Mouse (Mus musculus) stomach, postnatal 0 days (tissue): ENCODE results near the gene Tgm6. TPM values are rescaled to one million over a fixed set of nuclear protein-coding genes. Genes with fewer than 3 reads are reported as not detected.

Experiments
- ATAC-seq: fragments of 200-750 bp; cut with Nextera tagmentation; 2 replicates; pipeline ENCODE4 v1.8.0; 2017; ENCODE audit not compliant: low FRiP score, low TSS enrichment
- DNase-seq: peaks from one replicate; pipeline ENCODE4 v3.0.0-alpha.2; 2016; ENCODE audit warnings: low spot score
- H3K27ac ChIP-seq: fragments of 300-500 bp; sonication (generic); replicated peaks from 2 replicates; pipeline ENCODE4 v1.5.1; 2014; ENCODE audit warnings: mild to moderate bottlenecking, control low read depth
- H3K27me3 ChIP-seq: fragments of 300-500 bp; sonication (generic); 2 replicates; pipeline ENCODE4 v1.6.1; 2014; ENCODE audit warnings: low read length; ENCODE audit not compliant: control insufficient read depth, insufficient read depth
- H3K36me3 ChIP-seq: fragments of 300-500 bp; sonication (generic); 2 replicates; pipeline ENCODE4 v1.6.1; 2014; ENCODE audit warnings: low read length, mixed read lengths; ENCODE audit not compliant: control insufficient read depth, insufficient read depth
- H3K4me1 ChIP-seq: fragments of 300-500 bp; sonication (generic); replicated peaks from 2 replicates; pipeline ENCODE4 v1.6.1; 2014; ENCODE audit warnings: antibody characterized with exemption; ENCODE audit not compliant: control insufficient read depth, insufficient read depth
- H3K4me2 ChIP-seq: fragments of 300-500 bp; sonication (generic); replicated peaks from 2 replicates; pipeline ENCODE4 v1.6.1; 2014; ENCODE audit warnings: low read depth, mild to moderate bottlenecking, control low read depth, moderate library complexity
- H3K4me3 ChIP-seq: fragments of 300-500 bp; sonication (generic); 2 replicates; pipeline ENCODE4 v1.5.1; 2014; ENCODE audit warnings: low read depth, low read length, control low read depth
- H3K9ac ChIP-seq: fragments of 300-500 bp; sonication (generic); 2 replicates; pipeline ENCODE4 v1.6.1; 2014; ENCODE audit warnings: mild to moderate bottlenecking, low read length, control low read depth, mixed read lengths
- H3K9me3 ChIP-seq: fragments of 300-500 bp; sonication (generic); 2 replicates; pipeline ENCODE4 v1.6.1; 2016; ENCODE audit warnings: low read length; ENCODE audit not compliant: control insufficient read depth
- CTCF ChIP-seq: IDR thresholded peaks from 2 replicates; pipeline ENCODE4 v1.5.1; 2016; ENCODE audit warnings: antibody characterized with exemption, low read depth, mild to moderate bottlenecking, moderate library complexity
- EP300 ChIP-seq: optimal IDR thresholded peaks from 2 replicates; pipeline ENCODE3; 2016; ENCODE audit warnings: antibody characterized with exemption
- WGBS: fragments of 180-500 bp; shearing (Covaris S2); extraction: QIAGEN DNeasy Blood & Tissue Kit; methylation state at CpG from one replicate; pipeline ENCODE4 v1.1.7; 2014; 5-methylcytosine and 5-hydroxymethylcytosine counted together
- polyA plus RNA-seq: library from polyadenylated mRNA; unstranded; fragments of >200 nt; fragmentation: Nextera tagmentation; extraction: Ambion mirVana; gene quantifications from 2 replicates; pipeline ENCODE4 v1.2.1, GENCODE M21; 2015

Tgm6 gene
- polyA plus RNA-seq, 1 experiment from 2014 or later: not detected

GRCm38 (mm10) chr2:130155171-130155570 lies 43.0 kb downstream of the Tgm6 start:
- WGBS: 77% methylated on average over 3 of the region's 3 CpGs
- H3K36me3 ChIP-seq: no peaks in the 10 kb centered on the region
- ATAC-seq: no peak

GRCm38 (mm10) chr2:130155851-130156250 lies 43.6 kb downstream of the Tgm6 start:
- Histone ChIP-seq H3K27ac (no peak overlapping the region), H3K4me2 (no peak overlapping the region), H3K36me3 (no peaks in the 10 kb centered on the region), H3K9ac (no peak overlapping the region), H3K9me3 (no peaks in the 10 kb centered on the region), H3K4me1 (no peaks in the 10 kb centered on the region), H3K27me3 (no peaks in the 10 kb centered on the region), H3K4me3 (no peak overlapping the region)
- TF ChIP-seq CTCF (no peak), EP300 (no peak)
- DNase-seq: no peak
- ATAC-seq: no peak

More at GRCm38 (mm10) chr2:130155171-130155570, 43.0 kb downstream of the Tgm6 start:
- Histone ChIP-seq H3K4me1 (no peaks in the 10 kb centered on the region), H3K4me3 (no peak overlapping the region), H3K9me3 (no peaks in the 10 kb centered on the region), H3K9ac (no peak overlapping the region), H3K27ac (no peak overlapping the region), H3K4me2 (no peak overlapping the region), H3K27me3 (no peaks in the 10 kb centered on the region)
- DNase-seq: no peak
- TF ChIP-seq CTCF (no peak), EP300 (no peak)

DNA sequence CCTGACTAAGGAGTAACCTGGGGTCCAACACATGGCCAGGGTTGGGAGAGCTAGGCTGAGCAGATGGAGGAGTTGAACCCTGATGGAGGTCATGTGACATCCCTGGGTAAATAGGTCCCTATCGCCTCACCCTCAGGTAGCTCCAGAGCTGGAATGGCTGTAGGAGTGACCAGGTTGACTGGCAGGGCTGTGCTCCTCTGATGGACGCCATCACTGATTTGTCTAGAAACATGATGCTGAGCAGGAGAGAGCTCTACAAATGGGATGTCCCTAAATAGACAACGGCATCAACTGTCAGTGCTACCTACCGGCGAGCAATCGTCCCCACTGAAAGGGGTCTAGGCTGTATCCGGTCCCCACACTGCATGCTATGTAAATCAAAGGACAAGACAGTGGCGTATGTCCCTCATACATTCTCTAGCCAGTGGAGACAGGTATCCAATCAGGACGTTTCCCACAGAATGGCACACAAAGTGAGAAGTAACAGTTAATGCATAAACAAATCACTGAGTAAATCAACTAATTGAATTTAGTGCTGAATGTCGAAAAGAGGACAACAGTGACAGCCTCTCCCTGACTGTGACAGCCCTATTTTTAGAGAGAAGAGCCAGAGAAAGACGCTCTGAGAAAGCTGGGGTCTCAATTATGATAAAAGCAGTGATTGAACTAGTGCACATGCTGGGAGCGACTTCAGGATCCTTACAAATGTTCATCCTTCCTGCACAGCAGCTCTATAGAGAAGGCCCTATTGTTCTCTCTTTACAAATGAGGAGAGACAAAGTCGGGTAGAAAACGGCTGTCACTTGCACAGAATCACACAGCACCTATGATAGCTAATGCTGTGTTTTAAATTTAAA lies 45.2 kb downstream of the Tgm6 start:
- DNase-seq (no peak), ATAC-seq (no peak)
- Histone ChIP-seq H3K4me3 (no peak overlapping the region), H3K9me3 (no peaks in the 10 kb centered on the region), H3K27me3 (no peaks in the 10 kb centered on the region), H3K27ac (no peak overlapping the region), H3K36me3 (no peaks in the 10 kb centered on the region), H3K9ac (no peak overlapping the region), H3K4me1 (no peaks in the 10 kb centered on the region), H3K4me2 (no peak overlapping the region)
- whole genome bisulfite sequencing: 69% methylated on average over 14 of the region's 14 CpGs
- TF ChIP-seq EP300 (no peak), CTCF (no peak)

- H3K27ac ChIP-seq: no peak overlapping the region
- DNase-seq: no peak
- no peak overlapping the region for H3K9ac ChIP-seq
- no peak for ATAC-seq
- H3K4me2 ChIP-seq: no peak overlapping the region
- TF ChIP-seq CTCF: no peak
- no peak for TF ChIP-seq EP300
- no peaks in the 10 kb centered on the region for H3K4me1 ChIP-seq
- no peak overlapping the region for H3K4me3 ChIP-seq
- no peaks in the 10 kb centered on the region for H3K36me3 ChIP-seq
- no peaks in the 10 kb centered on the region for H3K27me3 ChIP-seq
- no peaks in the 10 kb centered on the region for H3K9me3 ChIP-seq
- WGBS: 54% methylated on average over 4 of the region's 4 CpGs
These were observed 45.8 kb downstream of the Tgm6 start for GRCm38 (mm10) chr2:130158088-130158437.

DNA sequence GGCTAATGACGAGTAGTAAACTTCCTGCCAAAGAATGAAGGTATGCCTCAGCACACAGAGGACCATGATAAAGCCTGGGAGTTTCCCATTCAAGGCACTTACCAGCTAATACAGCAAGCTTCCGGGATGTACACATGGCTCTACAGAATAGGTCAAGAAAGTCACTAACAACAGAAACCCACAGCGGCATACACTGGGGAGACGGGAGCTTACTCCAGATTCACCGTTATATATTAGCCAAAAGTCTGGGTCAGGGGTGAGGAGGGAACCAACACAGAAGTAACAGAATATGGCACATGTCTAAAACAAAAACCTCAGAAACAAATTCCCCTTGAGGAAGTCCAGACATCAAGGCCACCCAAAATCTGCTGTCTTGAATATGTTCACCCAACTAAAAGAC lies 50.5 kb downstream of the Tgm6 start:
- no peak for TF ChIP-seq CTCF
- TF ChIP-seq EP300: no peak
- DNase-seq: no peak
- WGBS: 65% methylated on average over 5 of the region's 5 CpGs
- Histone ChIP-seq H3K27ac (no peak overlapping the region), H3K27me3 (no peaks in the 10 kb centered on the region), H3K9ac (no peak overlapping the region), H3K4me3 (no peak overlapping the region), H3K36me3 (no peaks in the 10 kb centered on the region), H3K9me3 (no peaks in the 10 kb centered on the region), H3K4me2 (no peak overlapping the region), H3K4me1 (no peaks in the 10 kb centered on the region)
- no peak for ATAC-seq

DNA sequence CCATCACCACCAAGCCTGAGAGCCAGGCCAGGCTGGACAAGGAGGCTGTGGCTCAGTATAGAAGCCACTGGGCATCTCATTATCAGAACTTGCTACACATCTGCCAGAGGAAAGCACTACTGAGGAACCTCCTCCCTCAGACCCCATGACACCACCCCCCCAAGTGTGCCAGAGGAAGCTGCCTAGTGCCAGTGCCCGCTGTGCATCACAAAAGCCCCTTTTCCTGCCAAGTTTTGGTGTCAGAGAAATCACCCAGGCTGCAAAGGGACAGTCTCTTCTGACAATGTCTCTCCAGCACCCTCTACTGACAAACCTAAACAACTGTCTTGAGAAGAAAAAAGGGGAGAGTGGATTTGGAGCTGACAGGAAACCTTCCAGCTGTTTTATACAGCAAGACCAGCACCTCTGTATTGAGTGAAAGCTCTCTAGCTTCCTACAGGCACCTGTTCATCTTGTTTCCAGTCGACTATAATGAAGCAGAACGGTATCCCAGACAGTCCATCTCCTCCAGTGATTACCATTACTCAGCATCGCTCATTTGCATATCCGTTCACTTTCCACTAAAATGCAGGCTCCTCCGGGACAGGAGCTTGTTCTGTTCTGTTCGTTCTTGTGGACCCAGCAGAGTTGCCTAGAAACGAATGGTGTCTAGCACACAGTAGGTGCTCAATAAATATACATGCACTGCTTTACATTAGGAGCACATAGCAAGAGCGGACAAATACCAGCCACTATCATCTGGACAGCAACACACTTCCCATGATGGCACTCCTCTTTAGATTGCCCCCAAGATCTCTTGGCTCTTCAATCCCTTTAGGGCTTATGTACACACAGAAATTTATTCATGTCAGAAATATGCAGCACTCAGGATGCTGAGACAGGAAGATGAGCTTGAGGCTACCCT lies 54.3 kb downstream of the Tgm6 start:
- no peak overlapping the region for H3K9ac ChIP-seq
- 67% methylated on average over 9 of the region's 9 CpGs for WGBS
- H3K4me1 ChIP-seq: no peaks in the 10 kb centered on the region
- DNase-seq (no peak), ATAC-seq (peak; percentile 35; the same call in 1 of the 2 replicates)
- TF ChIP-seq CTCF (peak; percentile 67), EP300 (no peak)
- H3K4me2 ChIP-seq: no peak overlapping the region
- no peaks in the 10 kb centered on the region for H3K9me3 ChIP-seq
- H3K4me3 ChIP-seq: no peak overlapping the region
- peaks cover 11% of the 10 kb centered on the region for H3K36me3 ChIP-seq
- no peak overlapping the region for H3K27ac ChIP-seq
- H3K27me3 ChIP-seq: no peaks in the 10 kb centered on the region
